Mouse (Mus musculus): ENCODE measurements around the gene Dnajc6.

- no peak for TF ChIP-seq CTCF (IDR thresholded peaks at IDR 0.05; ENCODE audit: control insufficient read depth, insufficient read depth, low read length)
- TF ChIP-seq POLR2A (IDR thresholded peaks at IDR 0.05; ENCODE audit: borderline replicate concordance, control insufficient read depth, low read depth, low read length): no peak
These were observed 179.3 kb downstream of the Dnajc6 start for GRCm38 (mm10) chr4:101675726-101676125.
